ENCODE assay signal across 8 mouse cellular contexts in genomic region chr2:73213539-73213870, GRCm38 (mm10). TPM values are rescaled to one million over a fixed set of nuclear protein-coding genes. Genes with fewer than 3 reads are reported as not detected.
DNase-seq lines count a peak whose midpoint lies in the region; ATAC-seq and TF ChIP-seq lines count a peak whose summit lies in the region.

No protein-coding gene starts in this region.

- ATAC-seq in forebrain, embryonic 11.5 days (replicated peaks; ENCODE audit: low FRiP score) = no peak
- no peak for ATAC-seq in liver, embryonic 14.5 days (ENCODE audit: insufficient read depth)

- intact Hi-C loops in heart, adult 2 months (cut with DNase I) = loop anchor here (5.0 kb wide), 1 partner anchor 174 kb away; the partner anchor contains the start of gene Gpr155

- in situ Hi-C loops in CH12.LX (cut with MboI; ENCODE audit: low pct_ligation_motif_present, low pct_unique_long_range_greater_than_20kb, low sequenced_read_pairs) = loop anchor here (10.0 kb wide), 1 partner anchor 51 kb away; no protein-coding TSS in a partner anchor

- no peak for TF ChIP-seq RAD21 in CH12.LX (IDR thresholded peaks at IDR 0.05; ENCODE audit: low read depth, low read length)

- no peaks in the 10 kb centered on the region for H3K36me3 ChIP-seq in heart, adult 2 months (ENCODE audit: control insufficient read depth, insufficient read depth, low read length)
- peaks cover 10 to 37% of the 10 kb centered on the region in 2 experiments for H3K36me3 ChIP-seq in CH12.LX (replicated peaks in 1 of 2; ENCODE audit: control insufficient read depth in 1 of 2, insufficient read depth in 1 of 2, low read length in 1 of 2)
- no peaks in the 10 kb centered on the region; the same call in 1 of the 2 replicates for H3K36me3 ChIP-seq in forebrain, embryonic 11.5 days (ENCODE audit: control insufficient read depth, insufficient read depth, low read length)
- no peaks in the 10 kb centered on the region for H3K36me3 ChIP-seq in liver, embryonic 14.5 days (replicated peaks; ENCODE audit: control insufficient read depth, insufficient read depth, low read depth)

- DNase-seq in heart, adult 2 months = no peak
- DNase-seq in heart, postnatal 4 days = no peak
- DNase-seq in CH12.LX (ENCODE audit: extremely low read depth) = no peak
- no peak for DNase-seq in forebrain, embryonic 11.5 days (ENCODE audit: low spot score)
- DNase-seq in liver, embryonic 14.5 days (ENCODE audit: low read depth in 3 of 3, low spot score in 3 of 3) = no peak
- DNase-seq in adrenal gland, postnatal 14 days = no peak
- DNase-seq in thymus, postnatal 25 days = no peak
- DNase-seq in embryo, embryonic 9.5 days (ENCODE audit: extremely low spot score) = no peak

- H3K27me3 ChIP-seq in heart, adult 2 months (ENCODE audit: control insufficient read depth, insufficient read depth, low read length) = no peaks in the 10 kb centered on the region
- no peaks in the 10 kb centered on the region for H3K27me3 ChIP-seq in CH12.LX (replicated peaks)
- no peaks in the 10 kb centered on the region for H3K27me3 ChIP-seq in forebrain, embryonic 11.5 days (ENCODE audit: control insufficient read depth, insufficient read depth, low read length)
- no peaks in the 10 kb centered on the region for H3K27me3 ChIP-seq in liver, embryonic 14.5 days (ENCODE audit: control insufficient read depth, insufficient read depth, low read length)

- no peak for TF ChIP-seq CTCF in heart, adult 2 months (IDR thresholded peaks at IDR 0.05)
- TF ChIP-seq CTCF in CH12.LX (conservative IDR thresholded peaks at IDR 0.05 in 1 of 2, IDR thresholded peaks at IDR 0.05 in 1 of 2; ENCODE audit: low read depth in 2 of 2, low read length in 2 of 2) = no peak
- TF ChIP-seq CTCF in liver, embryonic 14.5 days (IDR thresholded peaks at IDR 0.05; ENCODE audit: low read depth) = no peak

- H3K9me3 ChIP-seq in CH12.LX (replicated peaks; ENCODE audit: low read length) = no peaks in the 10 kb centered on the region
- H3K9me3 ChIP-seq in forebrain, embryonic 11.5 days (ENCODE audit: control insufficient read depth, low read length) = no peaks in the 10 kb centered on the region
- no peaks in the 10 kb centered on the region for H3K9me3 ChIP-seq in liver, embryonic 14.5 days (ENCODE audit: control insufficient read depth, low read length)

- H3K4me3 ChIP-seq in heart, adult 2 months = peak overlapping the region; percentile 71
- peak overlapping the region; percentile 82 to 98 (median 84) for H3K4me3 ChIP-seq in CH12.LX (replicated peaks in 1 of 3; ENCODE audit: low read depth in 2 of 3, low read length in 2 of 3, poor library complexity in 1 of 3)
- peak overlapping the region; percentile 76 for H3K4me3 ChIP-seq in forebrain, embryonic 11.5 days (ENCODE audit: low read depth, low read length)
- peak overlapping the region; percentile 82 to 91 for H3K4me3 ChIP-seq in liver, embryonic 14.5 days (ENCODE audit: insufficient read depth in 1 of 2, low read depth in 2 of 2, low read length in 2 of 2)

- H3K4me2 ChIP-seq in CH12.LX (ENCODE audit: insufficient read depth, low read depth, poor library complexity, severe bottlenecking) = peak overlapping the region; percentile 97
- H3K4me2 ChIP-seq in forebrain, embryonic 11.5 days (ENCODE audit: low read depth, low read length, severe bottlenecking) = peak overlapping the region; percentile 84
- peak overlapping the region; percentile 94 for H3K4me2 ChIP-seq in liver, embryonic 14.5 days (ENCODE audit: low read depth)

- TF ChIP-seq EP300 in heart, adult 2 months (IDR thresholded peaks at IDR 0.05; ENCODE audit: insufficient read depth, low read depth, low read length) = no peak
- no peak for TF ChIP-seq EP300 in CH12.LX (IDR thresholded peaks at IDR 0.05; ENCODE audit: low read length)
- TF ChIP-seq EP300 in liver, embryonic 14.5 days (IDR thresholded peaks at IDR 0.05; ENCODE audit: low read depth) = no peak

- dilution Hi-C loops in CH12.LX (cut with MboI; ENCODE audit: extremely low pct_ligation_motif_present, extremely low pct_unique_long_range_greater_than_20kb, low sequenced_read_pairs) = no loop called here

- H3K27ac ChIP-seq in heart, adult 2 months = no peak overlapping the region
- no peak overlapping the region for H3K27ac ChIP-seq in CH12.LX (ENCODE audit: insufficient read depth, low read depth)
- no peak overlapping the region for H3K27ac ChIP-seq in forebrain, embryonic 11.5 days (ENCODE audit: low read depth, low read length)
- peak overlapping the region; percentile 61 for H3K27ac ChIP-seq in liver, embryonic 14.5 days

- H3K9ac ChIP-seq in heart, adult 2 months (ENCODE audit: low read depth, low read length) = peak overlapping the region; percentile 80
- H3K9ac ChIP-seq in CH12.LX (ENCODE audit: insufficient read depth, low read depth) = peak overlapping the region; percentile 59
- H3K9ac ChIP-seq in forebrain, embryonic 11.5 days (ENCODE audit: low read length) = peak overlapping the region; percentile 80
- H3K9ac ChIP-seq in liver, embryonic 14.5 days (replicated peaks) = peak overlapping the region; percentile 78

- no peaks in the 10 kb centered on the region; the same call in 1 of the 2 replicates for H3K79me2 ChIP-seq in heart, adult 2 months (replicated peaks; ENCODE audit: control insufficient read depth, insufficient read depth, low read length)
- peaks cover 8% of the 10 kb centered on the region for H3K79me2 ChIP-seq in CH12.LX (replicated peaks; ENCODE audit: control insufficient read depth, extremely low read depth, insufficient read depth, poor library complexity, severe bottlenecking)

- 26% methylated on average over 7 of the region's 7 CpGs for WGBS in heart, adult 2 months
- WGBS in forebrain, embryonic 11.5 days = 18% methylated on average over 7 of the region's 7 CpGs
- 11% methylated on average over 7 of the region's 7 CpGs for WGBS in liver, embryonic 14.5 days (ENCODE audit: insufficient replicate concordance)

- TF ChIP-seq POLR2A in heart, adult 2 months (IDR thresholded peaks at IDR 0.05; ENCODE audit: insufficient read depth, low read depth, low read length) = no peak
- TF ChIP-seq POLR2A in CH12.LX (IDR thresholded peaks at IDR 0.05; ENCODE audit: low read depth, low read length) = no peak

- H3K4me1 ChIP-seq in heart, adult 2 months (ENCODE audit: control insufficient read depth, insufficient read depth, low read length) = peaks cover 4% of the 10 kb centered on the region
- peaks cover 4 to 51% of the 10 kb centered on the region in 2 experiments for H3K4me1 ChIP-seq in CH12.LX (ENCODE audit: control insufficient read depth in 1 of 2, insufficient read depth in 2 of 2)
- peaks cover 1% of the 10 kb centered on the region; the same call in 1 of the 2 replicates for H3K4me1 ChIP-seq in forebrain, embryonic 11.5 days (replicated peaks; ENCODE audit: control insufficient read depth, insufficient read depth, low read length)
- H3K4me1 ChIP-seq in liver, embryonic 14.5 days (replicated peaks; ENCODE audit: control insufficient read depth in 2 of 2, insufficient read depth in 2 of 2, low read length in 1 of 2) = peaks cover 6 to 10% of the 10 kb centered on the region in 2 experiments; a peak in 3 of 4 replicates

TF ChIP-seq in CH12.LX, 34 proteins besides CTCF, POLR2A, EP300 and RAD21:
- no peak for TF ChIP-seq USF1 (IDR thresholded peaks at IDR 0.05; ENCODE audit: low read depth, low read length)
- TF ChIP-seq KAT2A (IDR thresholded peaks at IDR 0.05; ENCODE audit: insufficient replicate concordance, low read length) = no peak
- TF ChIP-seq GABPA (IDR thresholded peaks at IDR 0.05; ENCODE audit: insufficient replicate concordance, low read depth, low read length) = no peak
- no peak for TF ChIP-seq USF2 (conservative IDR thresholded peaks at IDR 0.05; ENCODE audit: low read depth, low read length)
- TF ChIP-seq NELFE (IDR thresholded peaks at IDR 0.05; ENCODE audit: low read depth, low read length) = no peak
- TF ChIP-seq JUN (IDR thresholded peaks at IDR 0.05; ENCODE audit: insufficient read depth, low read depth, low read length) = no peak
- TF ChIP-seq ZKSCAN1 (IDR thresholded peaks at IDR 0.05; ENCODE audit: borderline replicate concordance, low read depth, low read length) = no peak
- TF ChIP-seq RCOR1 (conservative IDR thresholded peaks at IDR 0.05; ENCODE audit: low read depth, low read length) = no peak
- TF ChIP-seq POLR2AphosphoS2 (IDR thresholded peaks at IDR 0.05; ENCODE audit: low read depth, low read length) = no peak
- no peak for TF ChIP-seq HCFC1 (IDR thresholded peaks at IDR 0.05; ENCODE audit: low read depth, low read length)
- no peak for TF ChIP-seq CHD1 (IDR thresholded peaks at IDR 0.05; ENCODE audit: low read depth, low read length)
- TF ChIP-seq MAX (IDR thresholded peaks at IDR 0.05; ENCODE audit: low read length) = no peak
TF ChIP-seq in CH12.LX: peak in this region for 0.

RNA-seq across cellular contexts. Expression of gene Ola1, which starts 5.2 kb away (rescaled TPM):
- total RNA-seq in heart, adult 2 months (2021) = 10 to 100 TPM; 37.8 to 39.0 TPM
- 6.9 and 15.9 TPM in 2 replicates for polyA plus RNA-seq in heart, adult 2 months (2012; rRNA removed)
- total RNA-seq in heart, postnatal 4 days (2021) = 10 to 100 TPM; 67.3 to 68.2 TPM
- total RNA-seq in CH12.LX (2012; rRNA removed) (114 and 127 TPM in 2 replicates), CH12.LX (2014; rRNA removed) (175 and 213 TPM in 2 replicates)
- polyA plus RNA-seq in CH12.LX (2012; ENCODE audit: insufficient read length, low read depth) = 182 TPM in 2 replicates
- 99.8 and 110 TPM in 2 replicates for polyA plus RNA-seq in forebrain, embryonic 11.5 days (2014; fragmentation: Nextera tagmentation; extraction: Ambion mirVana)
- 16.0 and 25.2 TPM in 2 replicates for polyA plus RNA-seq in liver, embryonic 14.5 days (2012; rRNA removed)
- 43.0 and 44.6 TPM in 2 replicates for polyA plus RNA-seq in liver, embryonic 14.5 days (2014; fragmentation: Nextera tagmentation; extraction: Ambion mirVana)
- total RNA-seq in adrenal gland, postnatal 14 days (2021) = 45.0 and 47.3 TPM in 2 replicates

RNA-seq across cellular contexts. Expression of gene Sp9, which starts 58.2 kb away (rescaled TPM):
- not detected for total RNA-seq in heart, adult 2 months (2021)
- not detected in 2 replicates for polyA plus RNA-seq in heart, adult 2 months (2012; rRNA removed)
- total RNA-seq in heart, postnatal 4 days (2021) = not detected
- 0.13 and 0.55 TPM in 2 replicates for total RNA-seq in CH12.LX (2012; rRNA removed)
- total RNA-seq in CH12.LX (2014; rRNA removed) = not detected in 2 replicates
- polyA plus RNA-seq in CH12.LX (2012; ENCODE audit: insufficient read length, low read depth) = not detected in 2 replicates
- 5.5 and 8.2 TPM in 2 replicates for polyA plus RNA-seq in forebrain, embryonic 11.5 days (2014; fragmentation: Nextera tagmentation; extraction: Ambion mirVana)
- 0.01 and 0.15 TPM in 2 replicates for polyA plus RNA-seq in liver, embryonic 14.5 days (2012; rRNA removed)
- polyA plus RNA-seq in liver, embryonic 14.5 days (2014; fragmentation: Nextera tagmentation; extraction: Ambion mirVana) = not detected in 2 replicates
- not detected in 2 replicates for total RNA-seq in adrenal gland, postnatal 14 days (2021)
